Mouse (Mus musculus) neutrophil, adult 65 days (primary cell): ENCODE measurements around the gene H2al1c. TPM values are rescaled to one million over a fixed set of nuclear protein-coding genes. Genes with fewer than 3 reads are reported as not detected.

Experiments used
- total RNA-seq: library from RNA; stranded (reverse); gene quantifications from 2 replicates; pipeline ENCODE4 v1.2.4, GENCODE M21; 2023

H2al1c gene
- not detected in 2 replicates for total RNA-seq

GRCm38 (mm10) chrX:11305355-11305754 is at the start of gene H2al1c:
Gene H2al1c (plus strand): TSS chrX:11305655.

GRCm38 (mm10) chrX:11298957-11299356 is 6.5 kb upstream of the H2al1c start, which contains the start of gene H2al1a:
Gene H2al1a (plus strand): TSS chrX:11299257.

GRCm38 (mm10) chrX:11302132-11302531 is 3.3 kb upstream of the H2al1c start, which contains the start of gene H2al1b:
Gene H2al1b (plus strand): TSS chrX:11302432.

GRCm38 (mm10) chrX:11308524-11308923 is 3.1 kb downstream of the H2al1c start, which contains the start of gene H2al1d:
Gene H2al1d (plus strand): TSS chrX:11308824.

GRCm38 (mm10) chrX:11311634-11312033 is 6.2 kb downstream of the H2al1c start, which contains the start of gene H2al1e:
Gene H2al1e (plus strand): TSS chrX:11311934.

GRCm38 (mm10) chrX:11314858-11315257 is 9.4 kb downstream of the H2al1c start, which contains the start of gene H2al1f:
Gene H2al1f (plus strand): TSS chrX:11315158.

GRCm38 (mm10) chrX:11317956-11318355 is 12.5 kb downstream of the H2al1c start, which contains the start of gene H2al1g:
Gene H2al1g (plus strand): TSS chrX:11318256.

GRCm38 (mm10) chrX:11321192-11321591 is 15.7 kb downstream of the H2al1c start, which contains the start of gene H2al1h:
Gene H2al1h (plus strand): TSS chrX:11321492.

GRCm38 (mm10) chrX:11324359-11324758 is 18.9 kb downstream of the H2al1c start, which contains the start of gene H2al1i:
Gene H2al1i (plus strand): TSS chrX:11324659.

GRCm38 (mm10) chrX:11327522-11327921 is 22.1 kb downstream of the H2al1c start, which contains the start of gene H2al1j:
Gene H2al1j (plus strand): TSS chrX:11327822.

Other genes starting within 250 kb of the H2al1c start
- not detected in 2 replicates for gene H2al1a, start 6.4 kb upstream of the H2al1c start, total RNA-seq
- gene H2al1b, start 3.2 kb upstream of the H2al1c start, total RNA-seq: not detected in 2 replicates
- not detected in 2 replicates for gene H2al1d, start 3.2 kb downstream of the H2al1c start, total RNA-seq
- not detected in 2 replicates for gene H2al1e, start 6.3 kb downstream of the H2al1c start, total RNA-seq
- gene H2al1f, start 9.5 kb downstream of the H2al1c start, total RNA-seq: not detected in 2 replicates
- gene H2al1g, start 12.6 kb downstream of the H2al1c start, total RNA-seq: not detected in 2 replicates
- gene H2al1h, start 15.8 kb downstream of the H2al1c start, total RNA-seq: not detected in 2 replicates
- gene H2al1i, start 19.0 kb downstream of the H2al1c start, total RNA-seq: not detected in 2 replicates
- gene H2al1j, start 22.2 kb downstream of the H2al1c start, total RNA-seq: not detected in 2 replicates